Mouse (Mus musculus): Measurements from ENCODE around the gene Ppp1r27. TPM values are rescaled to one million over a fixed set of nuclear protein-coding genes. Genes with fewer than 3 reads are reported as not detected.

Gene Ppp1r27
- polyA plus RNA-seq, 1 experiment from 2014 or later = not detected

DNA sequence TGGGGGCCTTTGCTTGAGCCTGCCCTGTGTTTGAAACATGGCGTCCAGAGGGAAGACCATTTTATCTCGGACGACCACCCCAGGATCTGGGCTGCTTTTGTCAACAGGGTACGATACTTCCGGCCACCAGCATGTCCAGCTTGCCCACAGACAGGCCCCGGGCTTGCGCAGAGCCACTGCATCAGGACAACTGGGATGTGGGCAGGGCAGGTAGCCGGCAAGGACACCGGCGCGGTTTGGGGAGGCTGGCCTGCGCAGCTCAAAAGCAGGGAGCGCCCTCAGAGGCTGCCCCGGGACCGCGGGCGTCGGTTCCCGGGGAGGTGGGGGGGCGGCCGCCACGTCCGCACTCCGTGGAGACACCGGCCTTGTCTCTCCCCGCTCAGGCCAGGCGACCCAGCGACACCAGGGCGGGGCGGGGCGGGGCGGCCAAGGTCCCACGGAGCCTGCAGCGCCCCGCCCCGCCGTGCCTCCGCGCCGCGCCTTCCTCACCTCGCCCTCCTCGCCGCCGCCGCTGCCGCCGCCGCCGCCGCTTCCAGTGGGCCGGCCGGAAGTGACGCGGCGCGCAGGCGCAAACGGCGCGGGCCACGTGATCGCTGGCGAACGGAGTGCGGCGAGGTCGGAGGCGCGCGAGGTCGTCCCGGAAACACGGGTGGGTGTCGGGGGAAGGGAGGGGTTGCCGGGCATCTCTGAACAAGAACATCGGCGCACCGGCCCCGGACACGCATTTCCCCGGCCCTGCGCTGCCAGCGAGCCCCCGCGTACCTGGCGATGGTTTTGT, 1.6 kb downstream of the Ppp1r27 start, which contains the start of gene Mcrip1:
Mcrip1 (minus strand) TSS at position 560 of the 778 bp plus-strand sequence.
- Histone ChIP-seq H3K4me1 (ENCODE audit: control insufficient read depth in 2 of 2, insufficient read depth in 2 of 2, low read length in 2 of 2) (peaks cover 12 to 22% of the 10 kb centered on the region in 2 experiments), H3K27me3 (ENCODE audit: control insufficient read depth, insufficient read depth, low read length) (no peaks in the 10 kb centered on the region), H3K4me3 (ENCODE audit: control insufficient read depth in 1 of 2, insufficient read depth in 1 of 2, low read depth in 1 of 2, low read length in 2 of 2) (peak within 1 kb of the TSS; percentile 70 to 98), H3K27ac (replicated peaks in 1 of 2; ENCODE audit: control insufficient read depth in 1 of 2, insufficient read depth in 1 of 2, low read depth in 2 of 2, low read length in 2 of 2) (peak within 1 kb of the TSS; percentile 87 to 95), H3K4me2 (ENCODE audit: low read length) (peak within 1 kb of the TSS; percentile 96), H3K36me3 (ENCODE audit: control insufficient read depth, insufficient read depth, low read length) (peaks cover 13% of the 10 kb centered on the region), H3K9ac (ENCODE audit: low read length) (peak within 1 kb of the TSS; percentile 93), H3K9me3 (ENCODE audit: control insufficient read depth, low read length) (no peaks in the 10 kb centered on the region)
- ATAC-seq (ENCODE audit: insufficient number of reproducible peaks, insufficient read depth, low FRiP score, low read depth) = peak; percentile 83
- under 1% methylated on average over 80 of the region's 87 CpGs for WGBS

DNA sequence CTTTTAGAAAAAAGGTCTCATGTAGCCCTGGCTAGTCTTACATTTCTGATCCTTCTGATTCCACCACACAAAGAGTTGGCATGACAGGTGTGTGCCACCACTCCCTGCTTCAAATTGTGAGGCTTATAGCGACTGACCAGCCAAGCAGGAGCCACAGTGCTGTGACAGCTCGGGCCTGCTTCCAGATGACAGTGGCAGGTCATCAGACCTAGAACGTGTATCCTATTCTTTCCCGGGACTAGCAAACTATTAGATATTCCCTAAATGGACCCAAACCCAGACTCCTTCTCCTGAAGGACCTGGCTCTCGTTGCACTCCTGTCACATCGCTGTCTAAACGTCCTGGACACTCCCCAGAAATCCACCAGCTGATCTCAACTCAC, 2.2 kb downstream of the Ppp1r27 start:
- H3K9ac ChIP-seq (ENCODE audit: low read length) = peak overlapping the region; percentile 93
- no peak for ATAC-seq (ENCODE audit: insufficient number of reproducible peaks, insufficient read depth, low FRiP score, low read depth)
- no peaks in the 10 kb centered on the region for H3K9me3 ChIP-seq (ENCODE audit: control insufficient read depth, low read length)
- H3K36me3 ChIP-seq (ENCODE audit: control insufficient read depth, insufficient read depth, low read length) = peaks cover 18% of the 10 kb centered on the region
- H3K4me3 ChIP-seq (ENCODE audit: control insufficient read depth in 1 of 2, insufficient read depth in 1 of 2, low read depth in 1 of 2, low read length in 2 of 2) = peak overlapping the region; percentile 70 to 98
- WGBS = 20% methylated on average over 7 of the region's 7 CpGs
- H3K4me1 ChIP-seq (ENCODE audit: control insufficient read depth in 2 of 2, insufficient read depth in 2 of 2, low read length in 2 of 2) = peaks cover 12 to 21% of the 10 kb centered on the region in 2 experiments
- no peaks in the 10 kb centered on the region for H3K27me3 ChIP-seq (ENCODE audit: control insufficient read depth, insufficient read depth, low read length)
- peak overlapping the region; percentile 96 for H3K4me2 ChIP-seq (ENCODE audit: low read length)
- H3K27ac ChIP-seq (replicated peaks in 1 of 2; ENCODE audit: control insufficient read depth in 1 of 2, insufficient read depth in 1 of 2, low read depth in 2 of 2, low read length in 2 of 2) = peak overlapping the region; percentile 87 to 95

DNA sequence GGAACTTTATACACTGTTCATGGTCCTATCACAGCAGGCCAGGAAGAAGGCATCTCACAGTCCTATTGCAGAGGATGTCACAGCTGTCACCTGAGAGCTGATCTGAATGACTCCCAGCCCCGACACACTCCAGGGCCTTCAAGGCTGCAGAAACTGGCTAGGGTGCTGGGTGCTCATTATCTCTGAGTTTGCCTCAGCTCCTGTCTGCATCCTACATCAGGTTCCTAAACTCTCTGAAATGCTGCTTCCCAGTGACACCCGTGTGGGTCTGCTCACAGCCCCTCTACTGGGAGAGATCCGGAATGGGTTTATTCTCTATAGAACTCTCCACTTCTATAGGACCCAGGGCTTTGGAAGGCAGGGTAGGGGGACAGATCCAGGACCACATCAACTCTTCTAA, 2.7 kb downstream of the Ppp1r27 start:
- peaks cover 12 to 21% of the 10 kb centered on the region in 2 experiments for H3K4me1 ChIP-seq (ENCODE audit: control insufficient read depth in 2 of 2, insufficient read depth in 2 of 2, low read length in 2 of 2)

DNA sequence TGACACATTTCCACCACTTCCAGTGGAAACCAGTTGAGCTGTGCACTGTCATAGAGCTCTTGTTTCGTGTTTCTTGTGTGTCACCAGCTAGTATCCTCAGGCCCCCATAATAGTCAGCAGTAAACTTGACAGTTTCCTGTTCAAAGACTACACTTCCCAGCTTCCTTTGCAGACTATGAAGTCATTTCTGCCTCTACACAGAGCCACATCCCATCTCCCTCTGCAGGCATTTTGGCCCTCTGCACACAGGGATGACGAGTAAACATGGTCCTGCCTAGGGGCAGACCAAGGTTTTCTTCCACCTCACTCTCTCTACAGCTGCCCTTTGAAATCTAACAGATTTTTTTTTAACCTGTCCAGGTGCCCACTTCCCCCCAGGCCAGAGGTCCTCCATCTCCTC, 3.5 kb downstream of the Ppp1r27 start:
- 48% methylated on average over 2 of the region's 2 CpGs for WGBS
- H3K4me2 ChIP-seq (ENCODE audit: low read length) = 0 out of 2 replicates have a peak overlapping the region, but pooled peaks have one; percentile 96
- no peaks in the 10 kb centered on the region for H3K9me3 ChIP-seq (ENCODE audit: control insufficient read depth, low read length)
- no peak for ATAC-seq (ENCODE audit: insufficient number of reproducible peaks, insufficient read depth, low FRiP score, low read depth)
- peaks cover 32% of the 10 kb centered on the region for H3K36me3 ChIP-seq (ENCODE audit: control insufficient read depth, insufficient read depth, low read length)
- peaks cover 12 to 24% of the 10 kb centered on the region in 2 experiments for H3K4me1 ChIP-seq (ENCODE audit: control insufficient read depth in 2 of 2, insufficient read depth in 2 of 2, low read length in 2 of 2)
- H3K9ac ChIP-seq (ENCODE audit: low read length) = no peak overlapping the region
- no peak overlapping the region for H3K4me3 ChIP-seq (ENCODE audit: control insufficient read depth in 1 of 2, insufficient read depth in 1 of 2, low read depth in 1 of 2, low read length in 2 of 2)
- no peaks in the 10 kb centered on the region for H3K27me3 ChIP-seq (ENCODE audit: control insufficient read depth, insufficient read depth, low read length)
- H3K27ac ChIP-seq (replicated peaks in 1 of 2; ENCODE audit: control insufficient read depth in 1 of 2, insufficient read depth in 1 of 2, low read depth in 2 of 2, low read length in 2 of 2) = no peak overlapping the region; a peak in 1 of 4 replicates

More for the DNA sequence above, 2.7 kb downstream of the Ppp1r27 start:
- Histone ChIP-seq H3K4me3 (ENCODE audit: control insufficient read depth in 1 of 2, insufficient read depth in 1 of 2, low read depth in 1 of 2, low read length in 2 of 2) (peak overlapping the region; percentile 70 to 98; a peak in 3 of 4 replicates), H3K9me3 (ENCODE audit: control insufficient read depth, low read length) (no peaks in the 10 kb centered on the region), H3K36me3 (ENCODE audit: control insufficient read depth, insufficient read depth, low read length) (peaks cover 24% of the 10 kb centered on the region), H3K9ac (ENCODE audit: low read length) (peak overlapping the region; percentile 93; the same call in 1 of the 2 replicates), H3K27me3 (ENCODE audit: control insufficient read depth, insufficient read depth, low read length) (no peaks in the 10 kb centered on the region), H3K27ac (replicated peaks in 1 of 2; ENCODE audit: control insufficient read depth in 1 of 2, insufficient read depth in 1 of 2, low read depth in 2 of 2, low read length in 2 of 2) (no peak overlapping the region; a peak in 1 of 4 replicates), H3K4me2 (ENCODE audit: low read length) (peak overlapping the region; percentile 96)
- no peak for ATAC-seq (ENCODE audit: insufficient number of reproducible peaks, insufficient read depth, low FRiP score, low read depth)
- WGBS = 67% methylated on average over 3 of the region's 3 CpGs

DNA sequence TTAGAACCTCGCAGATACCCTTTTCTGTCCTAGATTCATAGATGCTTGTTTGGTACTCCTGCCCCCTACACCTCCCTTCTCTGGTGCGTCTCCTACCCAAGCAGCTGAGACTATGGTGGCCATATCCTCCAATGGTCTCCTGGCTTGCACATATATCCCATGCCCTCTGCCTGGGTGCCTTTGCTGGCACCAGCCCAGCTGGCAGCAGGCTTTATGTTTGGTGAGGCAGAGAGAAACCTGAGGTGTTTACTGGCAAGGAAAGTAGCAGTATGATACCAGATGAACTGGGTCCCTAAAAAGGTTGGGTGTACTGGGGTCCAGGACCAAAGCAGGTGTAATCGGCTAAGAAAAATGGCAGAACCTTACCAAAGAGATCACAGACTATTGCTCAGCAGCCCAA, 5.0 kb downstream of the Ppp1r27 start:
- no peak overlapping the region for H3K4me3 ChIP-seq (ENCODE audit: control insufficient read depth in 1 of 2, insufficient read depth in 1 of 2, low read depth in 1 of 2, low read length in 2 of 2)
- H3K4me2 ChIP-seq (ENCODE audit: low read length) = no peak overlapping the region
- peaks cover 35% of the 10 kb centered on the region for H3K36me3 ChIP-seq (ENCODE audit: control insufficient read depth, insufficient read depth, low read length)
- peaks cover 14 to 34% of the 10 kb centered on the region in 2 experiments for H3K4me1 ChIP-seq (ENCODE audit: control insufficient read depth in 2 of 2, insufficient read depth in 2 of 2, low read length in 2 of 2)
- no peaks in the 10 kb centered on the region for H3K9me3 ChIP-seq (ENCODE audit: control insufficient read depth, low read length)
- H3K27me3 ChIP-seq (ENCODE audit: control insufficient read depth, insufficient read depth, low read length) = no peaks in the 10 kb centered on the region
- H3K27ac ChIP-seq (replicated peaks in 1 of 2; ENCODE audit: control insufficient read depth in 1 of 2, insufficient read depth in 1 of 2, low read depth in 2 of 2, low read length in 2 of 2) = no peak overlapping the region
- H3K9ac ChIP-seq (ENCODE audit: low read length) = no peak overlapping the region
- WGBS = 92% methylated on average over 3 of the region's 3 CpGs
- ATAC-seq (ENCODE audit: insufficient number of reproducible peaks, insufficient read depth, low FRiP score, low read depth) = no peak

DNA sequence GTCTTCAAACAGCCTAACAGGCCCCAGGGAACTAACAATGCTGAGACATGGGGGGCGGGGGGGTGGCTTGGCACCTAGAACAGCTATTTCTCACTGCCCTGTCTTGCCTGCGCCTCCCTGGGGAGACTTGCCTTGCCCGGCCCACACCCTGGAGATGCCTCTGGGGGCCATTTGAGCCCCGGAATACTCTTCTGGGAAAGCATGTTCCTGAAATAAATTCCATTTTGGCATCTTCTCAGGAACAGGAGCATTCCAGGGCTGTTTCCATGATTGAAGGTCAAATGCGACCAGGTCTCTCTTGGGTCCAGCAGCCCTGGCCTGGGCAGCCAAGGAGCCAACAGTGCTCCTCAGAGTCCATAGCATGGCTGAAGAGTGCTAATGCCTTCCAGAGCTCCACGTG, 8.6 kb downstream of the Ppp1r27 start:
- Histone ChIP-seq H3K27me3 (ENCODE audit: control insufficient read depth, insufficient read depth, low read length) (no peaks in the 10 kb centered on the region), H3K4me2 (ENCODE audit: low read length) (no peak overlapping the region), H3K9me3 (ENCODE audit: control insufficient read depth, low read length) (no peaks in the 10 kb centered on the region), H3K27ac (replicated peaks in 1 of 2; ENCODE audit: control insufficient read depth in 1 of 2, insufficient read depth in 1 of 2, low read depth in 2 of 2, low read length in 2 of 2) (no peak overlapping the region), H3K4me1 (ENCODE audit: control insufficient read depth in 2 of 2, insufficient read depth in 2 of 2, low read length in 2 of 2) (peaks cover 21 to 34% of the 10 kb centered on the region in 2 experiments), H3K36me3 (ENCODE audit: control insufficient read depth, insufficient read depth, low read length) (peaks cover 35% of the 10 kb centered on the region), H3K4me3 (ENCODE audit: control insufficient read depth in 1 of 2, insufficient read depth in 1 of 2, low read depth in 1 of 2, low read length in 2 of 2) (no peak overlapping the region), H3K9ac (ENCODE audit: low read length) (no peak overlapping the region)
- 75% methylated on average over 6 of the region's 6 CpGs for WGBS
- no peak for ATAC-seq (ENCODE audit: insufficient number of reproducible peaks, insufficient read depth, low FRiP score, low read depth)

DNA sequence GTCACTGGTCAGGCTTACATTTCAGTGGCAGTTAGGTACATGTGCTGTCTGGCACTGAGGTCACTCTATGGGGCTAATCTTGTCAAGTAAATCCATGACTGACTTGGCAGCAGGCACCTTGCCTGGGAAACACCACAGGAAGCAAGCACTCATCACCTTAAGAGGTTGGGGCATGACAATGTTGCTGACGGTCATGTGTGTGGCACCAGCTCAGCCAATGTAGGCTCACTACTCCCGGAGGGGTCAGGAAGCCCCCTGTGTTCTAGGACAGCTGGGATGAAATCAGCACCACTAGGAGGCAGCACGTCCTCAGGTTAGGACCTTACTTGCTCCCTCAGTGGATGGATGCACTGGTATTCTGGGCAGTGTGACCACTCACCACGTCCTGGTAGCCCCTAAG, 9.0 kb downstream of the Ppp1r27 start:
- no peak overlapping the region for H3K4me3 ChIP-seq (ENCODE audit: control insufficient read depth in 1 of 2, insufficient read depth in 1 of 2, low read depth in 1 of 2, low read length in 2 of 2)
- H3K27me3 ChIP-seq (ENCODE audit: control insufficient read depth, insufficient read depth, low read length) = no peaks in the 10 kb centered on the region
- WGBS = 26% methylated on average over 4 of the region's 4 CpGs
- no peak overlapping the region for H3K4me2 ChIP-seq (ENCODE audit: low read length)
- H3K4me1 ChIP-seq (ENCODE audit: control insufficient read depth in 2 of 2, insufficient read depth in 2 of 2, low read length in 2 of 2) = peaks cover 21 to 33% of the 10 kb centered on the region in 2 experiments
- H3K9me3 ChIP-seq (ENCODE audit: control insufficient read depth, low read length) = no peaks in the 10 kb centered on the region
- no peak overlapping the region for H3K27ac ChIP-seq (replicated peaks in 1 of 2; ENCODE audit: control insufficient read depth in 1 of 2, insufficient read depth in 1 of 2, low read depth in 2 of 2, low read length in 2 of 2)
- H3K36me3 ChIP-seq (ENCODE audit: control insufficient read depth, insufficient read depth, low read length) = peaks cover 35% of the 10 kb centered on the region
- no peak overlapping the region; the same call in 1 of the 2 replicates for H3K9ac ChIP-seq (ENCODE audit: low read length)
- no peak for ATAC-seq (ENCODE audit: insufficient number of reproducible peaks, insufficient read depth, low FRiP score, low read depth)
